Mouse (Mus musculus): ENCODE results near the gene Ccnyl1. TPM values are rescaled to one million over a fixed set of nuclear protein-coding genes. Genes with fewer than 3 reads are reported as not detected.
A peak's percentile ranks its signal among the peaks of the same experiment; 100 is the strongest.

Gene Ccnyl1
- total RNA-seq, 2 experiments from 2014 or later = 19.7 to 20.5 TPM

GRCm38 (mm10) chr1:64712006-64712760, 21.9 kb downstream of the Ccnyl1 start:
- H3K27ac ChIP-seq = no peak overlapping the region
- H3K4me3 ChIP-seq = no peak overlapping the region
- no peak for DNase-seq
- intact Hi-C loops (cut with DNase I) = no loop called here
- no peak for TF ChIP-seq CTCF (IDR thresholded peaks at IDR 0.05)

GRCm38 (mm10) chr1:64715458-64715857, 25.2 kb downstream of the Ccnyl1 start:
- DNase-seq = no peak
- no peak overlapping the region for H3K27ac ChIP-seq
- no peak overlapping the region for H3K4me3 ChIP-seq
- no peak for TF ChIP-seq CTCF (IDR thresholded peaks at IDR 0.05)
- intact Hi-C loops (cut with DNase I) = loop anchor here (5.0 kb wide), 1 partner anchor 202 kb away; no protein-coding TSS in a partner anchor

DNA sequence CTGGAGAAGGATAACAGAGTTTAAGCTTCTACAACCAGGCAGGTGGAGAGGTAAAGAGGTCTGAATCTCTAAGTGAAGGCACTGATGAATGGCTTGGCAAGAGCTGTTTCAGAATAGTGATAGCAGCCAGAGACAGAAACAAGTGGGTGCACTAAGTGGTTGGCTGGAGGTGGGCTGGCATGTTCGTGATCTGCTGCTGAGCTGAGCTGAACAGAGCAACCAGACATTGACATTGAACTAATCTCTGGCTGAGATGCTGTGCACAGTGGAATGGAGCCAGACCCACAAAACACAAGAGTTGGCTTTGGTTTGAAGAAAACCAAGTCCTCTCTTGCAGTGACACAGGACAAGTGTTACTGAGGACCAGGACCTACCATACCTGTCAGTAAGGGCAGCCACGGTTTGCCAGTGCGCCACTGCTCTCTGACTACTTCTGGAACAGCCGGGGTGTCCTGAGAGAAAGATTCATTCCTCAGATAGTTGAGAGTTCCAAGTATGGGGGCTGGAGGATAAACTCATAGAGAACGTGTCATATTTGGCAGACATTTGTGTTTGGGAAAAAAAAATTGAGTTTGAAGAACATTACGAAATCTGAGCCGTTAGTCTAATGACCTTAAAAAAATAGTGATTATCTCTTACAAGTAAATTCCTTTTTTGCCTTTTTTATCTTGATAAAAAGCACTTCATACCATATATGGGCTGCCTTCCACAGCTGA, 26.5 kb downstream of the Ccnyl1 start:
- intact Hi-C loops (cut with DNase I) = loop anchor here (1.0 to 5.0 kb wide), 2 partner anchors 201 to 294 kb away; no protein-coding TSS in a partner anchor
- H3K4me3 ChIP-seq = no peak overlapping the region
- no peak for TF ChIP-seq CTCF (IDR thresholded peaks at IDR 0.05)
- H3K27ac ChIP-seq = no peak overlapping the region
- no peak for DNase-seq

DNA sequence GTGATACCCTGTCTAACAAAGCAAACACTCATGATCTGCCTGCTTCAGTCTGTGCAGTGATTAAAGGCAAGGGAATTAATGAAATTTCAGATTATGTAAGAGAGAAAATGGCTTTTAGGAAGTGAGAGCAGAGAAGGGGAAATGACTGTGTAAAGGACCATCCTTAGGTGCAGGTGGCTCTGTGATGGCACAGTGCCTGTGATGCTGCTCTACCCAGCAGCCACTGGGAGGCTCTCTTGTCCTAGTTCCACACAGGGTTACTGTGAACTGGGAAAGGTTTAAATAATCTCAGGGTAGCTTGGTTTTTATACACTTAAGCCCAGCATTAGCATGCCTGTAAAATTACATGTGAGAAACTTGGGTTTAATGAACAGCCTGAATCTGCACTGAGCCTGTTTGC, 27.2 kb downstream of the Ccnyl1 start:
- intact Hi-C loops (cut with DNase I) = loop anchor here (1.0 to 5.0 kb wide), 2 partner anchors 200 to 293 kb away; no protein-coding TSS in a partner anchor
- Histone ChIP-seq H3K4me3 (no peak overlapping the region), H3K27ac (no peak overlapping the region)
- peak; percentile 89 for TF ChIP-seq CTCF (IDR thresholded peaks at IDR 0.05)
- DNase-seq = peak; percentile 73

GRCm38 (mm10) chr1:64721034-64721587, 30.9 kb downstream of the Ccnyl1 start:
- H3K27ac ChIP-seq = no peak overlapping the region
- DNase-seq = no peak
- intact Hi-C loops (cut with DNase I) = loop anchor here (2.0 kb wide), 1 partner anchor 266 kb away; no protein-coding TSS in a partner anchor
- no peak for TF ChIP-seq CTCF (IDR thresholded peaks at IDR 0.05)
- H3K4me3 ChIP-seq = no peak overlapping the region

- Histone ChIP-seq H3K27ac (no peak overlapping the region), H3K4me3 (no peak overlapping the region)
- no peak for TF ChIP-seq CTCF (IDR thresholded peaks at IDR 0.05)
- intact Hi-C loops (cut with DNase I) = no loop called here
- DNase-seq = no peak
Observed at GRCm38 (mm10) chr1:64730046-64730445, 39.8 kb downstream of the Ccnyl1 start.

- intact Hi-C loops (cut with DNase I) = no loop called here
- Histone ChIP-seq H3K27ac (no peak overlapping the region), H3K4me3 (no peak overlapping the region)
- DNase-seq = no peak
- no peak for TF ChIP-seq CTCF (IDR thresholded peaks at IDR 0.05)
Observed at GRCm38 (mm10) chr1:64731341-64732020, 41.2 kb downstream of the Ccnyl1 start.

DNA sequence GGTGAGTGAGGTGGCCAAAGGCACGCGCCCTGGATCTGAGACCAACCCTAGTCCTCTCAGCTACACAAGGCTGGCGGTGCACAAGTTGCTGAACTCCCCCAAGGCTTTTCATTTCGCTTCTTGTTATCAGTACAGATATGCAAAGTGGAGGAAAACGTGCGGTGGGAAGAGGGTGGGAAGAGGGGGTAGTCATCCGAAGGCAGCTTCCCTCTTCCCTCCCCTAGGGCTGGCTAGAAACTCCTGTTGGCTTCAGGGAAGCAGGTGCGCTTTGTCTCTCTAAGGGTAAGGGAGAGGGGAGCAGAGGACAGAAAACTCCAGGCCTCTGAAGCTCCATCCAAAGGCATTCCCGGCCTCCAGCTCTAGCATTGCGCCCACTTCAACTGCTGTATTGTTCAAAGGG, 41.9 kb downstream of the Ccnyl1 start:
- no peak overlapping the region for H3K27ac ChIP-seq
- intact Hi-C loops (cut with DNase I) = no loop called here

GRCm38 (mm10) chr1:64732637-64733200, 42.5 kb downstream of the Ccnyl1 start:
- H3K4me3 ChIP-seq = no peak overlapping the region
- intact Hi-C loops (cut with DNase I) = no loop called here
- H3K27ac ChIP-seq = no peak overlapping the region
- DNase-seq = no peak
- no peak for TF ChIP-seq CTCF (IDR thresholded peaks at IDR 0.05)

More for the DNA sequence above, 41.9 kb downstream of the Ccnyl1 start:
- DNase-seq = no peak
- TF ChIP-seq CTCF (IDR thresholded peaks at IDR 0.05) = no peak
- no peak overlapping the region for H3K4me3 ChIP-seq

DNA sequence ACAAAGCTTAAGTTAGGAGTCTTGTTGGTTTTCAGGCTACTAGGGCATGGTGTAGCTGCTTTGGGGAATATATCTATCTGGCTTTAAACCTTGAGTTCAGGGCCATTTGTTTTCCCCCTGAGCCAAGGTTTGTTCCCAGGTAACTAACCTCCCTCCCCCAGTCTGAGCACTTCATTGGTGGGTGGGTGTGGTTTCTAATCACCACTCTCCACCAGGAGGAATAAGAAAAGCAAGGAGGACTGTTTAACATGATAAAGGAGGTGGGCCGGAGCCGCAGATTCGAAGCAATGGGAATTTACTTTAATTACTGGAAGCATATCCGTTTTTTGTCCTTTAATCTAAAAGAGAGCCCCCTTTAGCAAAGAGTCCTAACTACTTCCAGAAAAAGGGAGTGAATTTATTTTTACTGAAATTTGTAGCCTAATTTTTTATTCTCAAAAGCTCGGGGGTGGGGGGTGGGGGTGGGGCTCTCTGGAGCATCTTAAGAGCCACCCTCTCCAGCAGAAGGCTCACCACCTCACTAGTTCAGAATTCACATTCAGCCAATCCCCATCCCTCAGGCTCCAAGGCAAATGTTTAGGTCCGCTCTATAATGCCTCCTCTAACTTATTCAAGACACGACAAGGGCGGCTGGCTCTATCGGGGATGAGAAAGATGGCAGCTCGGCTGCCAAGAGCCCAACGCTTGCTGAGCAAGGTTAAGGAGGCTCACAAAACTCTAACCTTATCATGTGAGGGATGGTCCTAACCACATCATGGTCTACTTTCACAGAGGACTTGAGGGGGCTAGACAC, 43.4 kb downstream of the Ccnyl1 start:
- intact Hi-C loops (cut with DNase I) = no loop called here
- no peak overlapping the region for H3K4me3 ChIP-seq
- TF ChIP-seq CTCF (IDR thresholded peaks at IDR 0.05) = no peak
- DNase-seq = no peak
- no peak overlapping the region for H3K27ac ChIP-seq

Data from gastrocnemius, adult 2 months (tissue).